Mouse (Mus musculus): Measurements from ENCODE around the gene Rpl10a.
A peak's percentile ranks its signal among the peaks of the same experiment; 100 is the strongest.
"Not testable (repeated sequence)": the region's sequence is repeated elsewhere in the genome, so short reads cannot be mapped to it uniquely, and the experiment has no call there.

The Rpl10a gene

GRCm38 (mm10) chr17:28358576-28359261 lies 30.4 kb downstream of the Rpl10a start:
- DNase-seq (ENCODE audit: low read depth, low spot score): not testable (repeated sequence)

- no peak for DNase-seq (ENCODE audit: low read depth, low spot score)
Measured at GRCm38 (mm10) chr17:28360531-28361277, 32.4 kb downstream of the Rpl10a start.

GRCm38 (mm10) chr17:28361921-28362652 lies 33.8 kb downstream of the Rpl10a start:
- DNase-seq (ENCODE audit: low read depth, low spot score): no peak

GRCm38 (mm10) chr17:28362653-28363292 lies 34.5 kb downstream of the Rpl10a start:
- no peak for DNase-seq (ENCODE audit: low read depth, low spot score)

GRCm38 (mm10) chr17:28363507-28363906 lies 35.2 kb downstream of the Rpl10a start:
- DNase-seq (ENCODE audit: low read depth, low spot score): no peak

- no peak for DNase-seq (ENCODE audit: low read depth, low spot score)
Measured at GRCm38 (mm10) chr17:28365122-28365521, 36.9 kb downstream of the Rpl10a start, which contains the start of gene Tulp1. Gene Tulp1, minus strand, starts transcription at chr17:28365222.

- DNase-seq (ENCODE audit: low read depth, low spot score): peak; percentile 75
Measured at GRCm38 (mm10) chr17:28368449-28368848, 40.2 kb downstream of the Rpl10a start.

- DNase-seq (ENCODE audit: low read depth, low spot score): no peak
Measured at GRCm38 (mm10) chr17:28369056-28369455, 40.8 kb downstream of the Rpl10a start.

- DNase-seq (ENCODE audit: low read depth, low spot score): peak; percentile 79
Measured at GRCm38 (mm10) chr17:28371286-28371685, 43.0 kb downstream of the Rpl10a start.

GRCm38 (mm10) chr17:28371941-28372340 lies 43.7 kb downstream of the Rpl10a start:
- DNase-seq (ENCODE audit: low read depth, low spot score): no peak

GRCm38 (mm10) chr17:28373821-28374220 lies 45.5 kb downstream of the Rpl10a start:
- peak; percentile 72 for DNase-seq (ENCODE audit: low read depth, low spot score)

- DNase-seq (ENCODE audit: low read depth, low spot score): no peak
Measured at GRCm38 (mm10) chr17:28374494-28374893, 46.2 kb downstream of the Rpl10a start.

- no peak for DNase-seq (ENCODE audit: low read depth, low spot score)
Measured at GRCm38 (mm10) chr17:28375592-28376061, 47.4 kb downstream of the Rpl10a start.

- no peak for DNase-seq (ENCODE audit: low read depth, low spot score)
Measured at GRCm38 (mm10) chr17:28380255-28380654, 52.0 kb downstream of the Rpl10a start.

Measured in 3T3-L1 (cell line).